Mouse (Mus musculus) stomach, postnatal 0 days (tissue): ENCODE measurements around the gene Dut. TPM values are rescaled to one million over a fixed set of nuclear protein-coding genes. Genes with fewer than 3 reads are reported as not detected.

Experiments used
- ATAC-seq: fragments of 200-750 bp; cut with Nextera tagmentation; 2 replicates; pipeline ENCODE4 v1.8.0; 2017; ENCODE audit not compliant: low FRiP score, low TSS enrichment
- DNase-seq: peaks from one replicate; pipeline ENCODE4 v3.0.0-alpha.2; 2016; ENCODE audit warnings: low spot score
- H3K27ac ChIP-seq: fragments of 300-500 bp; sonication (generic); replicated peaks from 2 replicates; pipeline ENCODE4 v1.5.1; 2014; ENCODE audit warnings: mild to moderate bottlenecking, control low read depth
- H3K27me3 ChIP-seq: fragments of 300-500 bp; sonication (generic); 2 replicates; pipeline ENCODE4 v1.6.1; 2014; ENCODE audit warnings: low read length; ENCODE audit not compliant: control insufficient read depth, insufficient read depth
- H3K36me3 ChIP-seq: fragments of 300-500 bp; sonication (generic); 2 replicates; pipeline ENCODE4 v1.6.1; 2014; ENCODE audit warnings: low read length, mixed read lengths; ENCODE audit not compliant: control insufficient read depth, insufficient read depth
- H3K4me1 ChIP-seq: fragments of 300-500 bp; sonication (generic); replicated peaks from 2 replicates; pipeline ENCODE4 v1.6.1; 2014; ENCODE audit warnings: antibody characterized with exemption; ENCODE audit not compliant: control insufficient read depth, insufficient read depth
- H3K4me2 ChIP-seq: fragments of 300-500 bp; sonication (generic); replicated peaks from 2 replicates; pipeline ENCODE4 v1.6.1; 2014; ENCODE audit warnings: low read depth, mild to moderate bottlenecking, control low read depth, moderate library complexity
- H3K4me3 ChIP-seq: fragments of 300-500 bp; sonication (generic); 2 replicates; pipeline ENCODE4 v1.5.1; 2014; ENCODE audit warnings: low read depth, low read length, control low read depth
- H3K9ac ChIP-seq: fragments of 300-500 bp; sonication (generic); 2 replicates; pipeline ENCODE4 v1.6.1; 2014; ENCODE audit warnings: mild to moderate bottlenecking, low read length, control low read depth, mixed read lengths
- H3K9me3 ChIP-seq: fragments of 300-500 bp; sonication (generic); 2 replicates; pipeline ENCODE4 v1.6.1; 2016; ENCODE audit warnings: low read length; ENCODE audit not compliant: control insufficient read depth
- CTCF ChIP-seq: IDR thresholded peaks from 2 replicates; pipeline ENCODE4 v1.5.1; 2016; ENCODE audit warnings: antibody characterized with exemption, low read depth, mild to moderate bottlenecking, moderate library complexity
- EP300 ChIP-seq: optimal IDR thresholded peaks from 2 replicates; pipeline ENCODE3; 2016; ENCODE audit warnings: antibody characterized with exemption
- WGBS: fragments of 180-500 bp; shearing (Covaris S2); extraction: QIAGEN DNeasy Blood & Tissue Kit; methylation state at CpG from one replicate; pipeline ENCODE4 v1.1.7; 2014; 5-methylcytosine and 5-hydroxymethylcytosine counted together
- polyA plus RNA-seq: library from polyadenylated mRNA; unstranded; fragments of >200 nt; fragmentation: Nextera tagmentation; extraction: Ambion mirVana; gene quantifications from 2 replicates; pipeline ENCODE4 v1.2.1, GENCODE M21; 2015

Dut gene
- polyA plus RNA-seq, 1 experiment from 2014 or later: 53.5 TPM

GRCm38 (mm10) chr2:125302625-125302924 is 55.6 kb downstream of the Dut start:
- H3K27ac ChIP-seq: no peak overlapping the region
- 79% methylated on average over 8 of the region's 8 CpGs for WGBS
- DNase-seq (no peak), ATAC-seq (no peak)
- no peaks in the 10 kb centered on the region for H3K4me1 ChIP-seq
- TF ChIP-seq EP300 (no peak), CTCF (no peak)
- H3K4me2 ChIP-seq: no peak overlapping the region
- H3K9ac ChIP-seq: no peak overlapping the region
- no peaks in the 10 kb centered on the region for H3K9me3 ChIP-seq
- no peak overlapping the region for H3K4me3 ChIP-seq
- peaks cover 4% of the 10 kb centered on the region; the same call in 1 of the 2 replicates for H3K36me3 ChIP-seq
- no peaks in the 10 kb centered on the region for H3K27me3 ChIP-seq

DNA sequence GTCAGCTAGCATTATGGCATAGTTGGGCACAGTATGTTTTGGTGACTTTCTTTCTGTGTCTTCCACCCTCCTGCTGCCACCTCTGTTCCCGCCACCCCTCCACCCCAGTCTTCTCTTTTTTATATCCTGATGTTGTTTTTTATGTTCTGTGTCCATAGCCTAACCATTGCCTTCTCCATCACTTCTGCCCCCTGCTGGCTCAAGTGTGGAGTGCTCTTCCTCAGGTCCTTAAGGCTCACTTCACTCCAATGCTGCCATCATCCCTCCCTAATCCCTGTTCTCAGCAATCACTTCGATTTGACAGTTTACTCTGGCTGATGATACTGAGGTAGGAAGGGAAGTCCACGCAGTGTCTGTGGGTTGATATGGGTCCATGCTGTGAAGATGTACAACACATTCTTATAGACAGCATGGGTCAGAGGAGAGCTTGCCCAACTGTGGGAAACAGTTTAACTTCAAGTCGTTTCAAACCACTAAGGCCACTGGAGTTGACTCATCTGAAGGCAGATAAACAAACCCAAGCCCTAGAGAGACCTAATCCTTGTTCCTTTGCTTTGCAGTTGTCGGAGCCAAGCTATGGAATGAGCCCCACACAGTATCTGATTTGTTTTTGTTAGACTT is 56.9 kb downstream of the Dut start:
- Histone ChIP-seq H3K4me3 (no peak overlapping the region), H3K27me3 (no peaks in the 10 kb centered on the region), H3K4me2 (no peak overlapping the region), H3K9ac (no peak overlapping the region), H3K27ac (no peak overlapping the region), H3K36me3 (peaks cover 5% of the 10 kb centered on the region; the same call in 1 of the 2 replicates), H3K4me1 (no peaks in the 10 kb centered on the region), H3K9me3 (no peaks in the 10 kb centered on the region)
- ATAC-seq: no peak
- DNase-seq: no peak
- 61% methylated on average over 5 of the region's 5 CpGs for WGBS
- TF ChIP-seq EP300: no peak
- peak; percentile 69 for TF ChIP-seq CTCF

DNA sequence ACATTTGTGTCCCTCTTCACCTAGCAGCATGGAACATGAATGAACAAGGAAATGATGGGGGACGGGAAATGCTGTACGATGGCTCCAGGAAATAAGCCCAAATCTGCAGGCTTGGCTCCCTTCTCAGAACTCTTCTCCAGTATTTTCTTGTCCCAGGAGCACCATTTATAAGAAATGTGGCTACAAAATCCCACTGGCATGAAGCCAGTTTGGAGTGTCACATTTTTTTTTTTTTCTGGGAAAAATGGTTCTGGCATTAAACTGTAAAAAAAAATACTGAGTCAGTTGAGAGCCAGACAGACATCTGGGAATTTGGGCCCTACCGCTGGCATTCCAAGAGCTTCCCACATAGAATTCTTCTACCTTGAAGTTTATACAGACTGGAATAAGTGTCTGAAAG is 57.8 kb downstream of the Dut start:
- H3K36me3 ChIP-seq: peaks cover 8% of the 10 kb centered on the region; the same call in 1 of the 2 replicates
- ATAC-seq: no peak

DNA sequence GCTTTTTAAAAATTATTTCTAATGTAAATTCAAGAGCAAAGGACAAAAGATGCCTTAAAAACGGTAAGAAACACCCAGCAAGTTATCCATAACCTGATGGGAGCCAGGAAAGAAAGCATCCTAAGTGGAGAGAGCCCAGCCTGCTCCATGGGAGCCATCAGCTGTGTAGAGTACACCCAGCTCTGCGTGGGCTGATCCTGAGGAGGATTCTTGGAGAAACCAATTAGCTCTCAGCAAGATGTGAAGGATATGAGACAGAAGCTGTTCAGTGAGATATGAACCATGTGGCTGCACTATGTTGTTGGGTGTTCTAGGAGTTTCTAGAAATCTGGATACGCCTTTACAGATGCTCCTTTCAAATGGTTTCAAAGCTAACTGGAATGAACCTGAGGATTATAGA is 58.7 kb downstream of the Dut start:
- H3K9me3 ChIP-seq: no peaks in the 10 kb centered on the region
- 75% methylated on average over 3 of the region's 3 CpGs for WGBS
- H3K4me3 ChIP-seq: no peak overlapping the region
- no peaks in the 10 kb centered on the region for H3K27me3 ChIP-seq
- no peaks in the 10 kb centered on the region for H3K4me1 ChIP-seq
- peaks cover 8% of the 10 kb centered on the region; the same call in 1 of the 2 replicates for H3K36me3 ChIP-seq
- TF ChIP-seq CTCF: no peak
- TF ChIP-seq EP300: no peak
- no peak overlapping the region for H3K4me2 ChIP-seq
- ATAC-seq: no peak
- no peak overlapping the region for H3K27ac ChIP-seq
- no peak overlapping the region for H3K9ac ChIP-seq
- DNase-seq: no peak

More for the DNA sequence above, 57.8 kb downstream of the Dut start:
- WGBS: 72% methylated on average over 3 of the region's 3 CpGs
- no peaks in the 10 kb centered on the region for H3K4me1 ChIP-seq
- H3K4me3 ChIP-seq: no peak overlapping the region
- H3K9ac ChIP-seq: no peak overlapping the region
- H3K4me2 ChIP-seq: no peak overlapping the region
- H3K9me3 ChIP-seq: no peaks in the 10 kb centered on the region
- no peaks in the 10 kb centered on the region for H3K27me3 ChIP-seq
- no peak overlapping the region for H3K27ac ChIP-seq
- TF ChIP-seq EP300: no peak
- no peak for TF ChIP-seq CTCF
- no peak for DNase-seq

Other genes starting within 250 kb of the Dut start
- gene Slc24a5, start 179.1 kb upstream of the Dut start, polyA plus RNA-seq: 0.62 and 0.73 TPM in 2 replicates
- 20.2 and 22.1 TPM in 2 replicates for gene Myef2, start 123.5 kb upstream of the Dut start, polyA plus RNA-seq
- gene Ctxn2, start 110.5 kb upstream of the Dut start, polyA plus RNA-seq: 0.28 and 0.33 TPM in 2 replicates
- not detected in 2 replicates for gene Slc12a1, start 94.7 kb upstream of the Dut start, polyA plus RNA-seq